Mouse (Mus musculus): Measurements from ENCODE around the gene Ush2a.

Gene Ush2a

DNA sequence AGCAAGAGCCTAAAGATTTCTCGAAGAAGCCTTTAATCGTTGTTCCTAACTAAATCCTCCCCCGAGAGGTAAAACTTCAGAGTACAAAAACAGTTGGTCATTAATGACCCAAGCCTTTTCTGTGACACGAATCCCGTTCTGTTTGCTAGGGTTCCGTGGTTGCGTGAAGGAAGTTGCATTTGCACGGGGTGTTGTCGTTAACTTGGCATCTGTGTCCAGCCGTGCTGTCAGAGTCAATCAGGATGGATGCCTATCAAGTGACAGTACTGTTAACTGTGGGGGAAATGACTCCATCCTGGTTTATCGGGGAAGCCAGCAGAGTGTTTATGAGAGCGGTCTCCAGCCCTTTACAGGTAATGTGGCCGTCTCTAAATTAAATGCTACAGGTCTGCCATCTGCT lies 287.9 kb downstream of the Ush2a start:
- no peak for DNase-seq (ENCODE audit: low read depth, low spot score)
- H3K27me3 ChIP-seq (ENCODE audit: control insufficient read depth, insufficient read depth, low read length, poor library complexity, severe bottlenecking): no peaks in the 10 kb centered on the region

DNA sequence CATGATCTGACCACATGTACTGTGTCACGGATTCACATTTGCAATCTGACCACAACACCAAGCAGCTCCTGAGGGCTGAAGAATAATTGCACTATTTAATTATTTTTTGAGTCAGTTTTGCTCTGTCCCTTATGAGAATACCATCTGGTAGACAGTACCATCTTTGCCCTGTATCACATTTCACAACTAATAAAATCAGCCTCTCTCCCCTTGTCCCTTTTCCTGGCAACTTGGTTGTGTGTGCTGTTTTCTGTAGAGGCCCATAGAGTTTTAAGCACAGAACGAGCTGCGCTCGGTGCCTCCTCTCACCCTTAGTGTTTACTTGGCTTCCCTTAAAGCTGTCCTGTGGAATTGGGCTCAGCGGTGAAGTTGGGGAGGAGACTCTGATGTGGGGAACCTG lies 290.0 kb downstream of the Ush2a start:
- Histone ChIP-seq H3K27me3 (ENCODE audit: control insufficient read depth, insufficient read depth, low read length, poor library complexity, severe bottlenecking) (no peaks in the 10 kb centered on the region), H3K36me3 (ENCODE audit: control insufficient read depth, insufficient read depth, low read length, poor library complexity, severe bottlenecking) (no peaks in the 10 kb centered on the region)
- no peak for DNase-seq (ENCODE audit: low read depth, low spot score)

More for the DNA sequence above, 287.9 kb downstream of the Ush2a start:
- no peaks in the 10 kb centered on the region for H3K36me3 ChIP-seq (ENCODE audit: control insufficient read depth, insufficient read depth, low read length, poor library complexity, severe bottlenecking)

DNA sequence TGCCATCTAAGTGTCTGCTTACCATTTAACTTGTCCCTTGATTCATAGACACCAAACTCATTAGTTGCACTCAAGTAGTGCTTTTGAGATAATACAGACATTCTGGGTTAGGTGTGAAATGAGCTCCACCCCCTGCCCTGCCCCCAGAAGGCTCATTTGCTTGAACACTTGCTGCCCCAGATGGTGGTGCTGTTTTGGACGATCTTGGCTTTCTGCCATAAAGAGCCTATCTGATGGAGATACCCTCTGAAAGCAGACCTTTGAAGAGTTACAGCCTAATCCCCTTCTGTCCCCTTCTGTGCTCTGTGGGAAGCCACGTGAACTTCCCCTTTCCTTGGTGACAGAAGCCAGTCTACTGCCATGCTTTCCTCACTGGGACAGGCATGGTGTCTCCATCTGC lies 297.1 kb downstream of the Ush2a start:
- Histone ChIP-seq H3K36me3 (ENCODE audit: control insufficient read depth, insufficient read depth, low read length, poor library complexity, severe bottlenecking) (no peaks in the 10 kb centered on the region), H3K27me3 (ENCODE audit: control insufficient read depth, insufficient read depth, low read length, poor library complexity, severe bottlenecking) (no peaks in the 10 kb centered on the region)
- DNase-seq (ENCODE audit: low read depth, low spot score): no peak

DNA sequence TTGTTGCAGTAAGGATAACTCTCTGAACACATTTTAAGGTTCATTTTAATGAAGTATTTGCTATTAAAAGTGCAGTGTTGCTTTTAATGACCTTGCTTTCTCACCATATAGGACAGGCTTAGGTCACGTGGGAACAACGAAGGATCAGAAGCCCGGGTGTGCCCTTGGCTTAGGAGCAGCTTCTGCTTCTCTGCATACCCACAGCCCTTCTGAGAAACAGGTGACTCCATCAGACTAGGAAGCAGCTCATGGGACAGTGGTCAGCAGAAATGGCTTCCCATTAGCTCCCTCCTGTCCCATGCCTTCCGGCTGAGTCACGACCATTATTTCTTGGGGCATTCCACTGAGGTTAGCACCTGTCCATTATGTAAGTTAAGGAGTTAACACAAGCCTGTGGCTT lies 304.4 kb downstream of the Ush2a start:
- H3K27me3 ChIP-seq (ENCODE audit: control insufficient read depth, insufficient read depth, low read length, poor library complexity, severe bottlenecking): no peaks in the 10 kb centered on the region
- H3K36me3 ChIP-seq (ENCODE audit: control insufficient read depth, insufficient read depth, low read length, poor library complexity, severe bottlenecking): no peaks in the 10 kb centered on the region
- DNase-seq (ENCODE audit: low read depth, low spot score): no peak

DNA sequence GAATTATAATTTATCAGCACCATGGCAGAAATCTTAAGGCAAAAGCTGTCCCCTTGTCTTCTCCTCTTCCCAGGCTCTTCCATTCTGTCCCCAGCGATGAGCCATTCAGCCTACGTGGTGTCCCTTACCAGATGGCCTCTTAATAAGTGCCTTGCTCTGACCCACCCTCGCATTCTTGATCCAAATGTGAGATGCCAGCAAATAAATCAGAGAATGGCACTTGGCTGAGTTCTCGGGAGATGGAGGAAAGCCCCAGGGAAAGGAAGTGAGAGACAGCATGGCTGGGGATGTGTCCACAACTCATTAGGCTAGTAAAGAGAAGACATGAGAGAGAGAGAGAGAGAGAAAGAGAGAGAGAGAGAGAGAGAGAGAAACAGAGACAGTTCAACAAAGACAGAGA lies 305.7 kb downstream of the Ush2a start:
- H3K27me3 ChIP-seq (ENCODE audit: control insufficient read depth, insufficient read depth, low read length, poor library complexity, severe bottlenecking): no peaks in the 10 kb centered on the region
- no peaks in the 10 kb centered on the region for H3K36me3 ChIP-seq (ENCODE audit: control insufficient read depth, insufficient read depth, low read length, poor library complexity, severe bottlenecking)
- DNase-seq (ENCODE audit: low read depth, low spot score): no peak

DNA sequence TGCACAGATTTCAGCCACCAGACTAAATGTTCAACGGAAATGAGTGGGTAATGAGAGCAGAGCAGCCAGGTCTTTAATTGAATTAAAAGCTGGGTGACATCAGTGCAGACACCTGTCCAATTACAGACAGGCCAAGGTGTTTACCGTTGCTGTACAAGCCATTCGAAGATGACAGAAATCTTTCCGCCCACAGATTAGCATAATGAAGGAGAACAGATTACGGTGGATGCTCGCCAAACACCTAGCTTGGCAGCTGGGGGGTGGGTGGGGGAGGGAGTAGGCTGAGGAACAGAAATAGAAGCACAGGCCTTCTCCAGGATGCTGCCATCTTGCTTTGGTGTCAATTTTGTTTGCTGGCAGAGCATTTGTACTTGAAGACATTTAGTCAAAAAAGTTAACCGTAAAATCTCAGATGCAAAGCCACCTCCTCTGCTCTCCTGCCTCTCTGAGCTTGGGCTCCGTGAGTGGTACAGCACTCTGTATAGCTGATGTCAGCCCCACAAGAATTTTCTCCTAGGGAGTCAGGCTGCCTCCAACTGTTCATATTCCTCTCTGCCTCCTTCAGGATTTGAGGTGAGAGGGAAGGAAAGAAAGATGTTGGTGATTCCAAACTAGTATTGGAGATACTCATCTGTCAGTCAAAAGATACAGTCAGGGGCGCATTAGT lies 306.6 kb downstream of the Ush2a start:
- no peak for DNase-seq (ENCODE audit: low read depth, low spot score)
- Histone ChIP-seq H3K27me3 (ENCODE audit: control insufficient read depth, insufficient read depth, low read length, poor library complexity, severe bottlenecking) (no peaks in the 10 kb centered on the region), H3K36me3 (ENCODE audit: control insufficient read depth, insufficient read depth, low read length, poor library complexity, severe bottlenecking) (no peaks in the 10 kb centered on the region)

DNA sequence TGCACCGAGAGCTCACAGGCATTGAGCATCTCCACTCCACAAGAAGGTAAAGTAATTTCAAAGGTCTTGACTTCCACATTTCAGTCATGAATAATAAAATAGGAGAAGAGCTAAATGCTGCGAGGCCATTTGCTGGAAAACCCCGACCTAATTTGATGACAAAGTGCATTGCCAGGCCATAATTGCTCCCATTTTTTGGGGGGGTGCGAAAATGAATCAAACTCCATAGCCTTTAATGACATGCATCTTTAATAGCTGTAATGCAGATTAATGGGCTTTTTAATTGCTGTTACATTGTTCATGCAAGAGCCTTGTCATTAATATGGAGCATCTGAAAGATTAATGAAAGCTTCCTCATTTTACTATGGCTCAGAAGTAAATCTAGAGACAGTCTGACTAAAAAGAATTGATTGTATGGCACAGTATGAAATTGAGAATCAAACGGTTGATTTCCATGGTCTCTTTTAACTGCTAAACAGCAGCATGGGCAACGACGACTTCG lies 314.5 kb downstream of the Ush2a start:
- H3K36me3 ChIP-seq (ENCODE audit: control insufficient read depth, insufficient read depth, low read length, poor library complexity, severe bottlenecking): no peaks in the 10 kb centered on the region
- H3K27me3 ChIP-seq (ENCODE audit: control insufficient read depth, insufficient read depth, low read length, poor library complexity, severe bottlenecking): no peaks in the 10 kb centered on the region
- DNase-seq (ENCODE audit: low read depth, low spot score): no peak

DNA sequence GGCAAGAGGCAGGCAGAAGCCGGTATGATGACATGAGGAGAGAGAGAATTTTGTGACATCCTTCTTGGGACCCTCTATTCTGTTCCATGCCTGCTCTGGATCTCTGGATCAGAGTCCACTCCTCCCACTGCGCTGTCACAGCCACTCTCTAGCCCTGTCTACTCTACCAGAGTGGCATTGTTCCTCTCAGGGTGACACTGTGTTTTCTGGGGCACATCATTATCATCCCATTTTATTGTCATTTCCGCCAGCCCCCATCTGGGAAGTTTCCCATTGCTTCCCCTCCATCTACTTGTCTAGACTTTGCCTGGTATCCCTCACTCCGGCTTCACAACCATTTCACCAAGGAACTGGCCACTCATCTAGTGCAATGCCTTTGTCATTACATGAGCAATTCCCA lies 315.6 kb downstream of the Ush2a start:
- Histone ChIP-seq H3K27me3 (ENCODE audit: control insufficient read depth, insufficient read depth, low read length, poor library complexity, severe bottlenecking) (no peaks in the 10 kb centered on the region), H3K36me3 (ENCODE audit: control insufficient read depth, insufficient read depth, low read length, poor library complexity, severe bottlenecking) (no peaks in the 10 kb centered on the region)
- no peak for DNase-seq (ENCODE audit: low read depth, low spot score)

DNA sequence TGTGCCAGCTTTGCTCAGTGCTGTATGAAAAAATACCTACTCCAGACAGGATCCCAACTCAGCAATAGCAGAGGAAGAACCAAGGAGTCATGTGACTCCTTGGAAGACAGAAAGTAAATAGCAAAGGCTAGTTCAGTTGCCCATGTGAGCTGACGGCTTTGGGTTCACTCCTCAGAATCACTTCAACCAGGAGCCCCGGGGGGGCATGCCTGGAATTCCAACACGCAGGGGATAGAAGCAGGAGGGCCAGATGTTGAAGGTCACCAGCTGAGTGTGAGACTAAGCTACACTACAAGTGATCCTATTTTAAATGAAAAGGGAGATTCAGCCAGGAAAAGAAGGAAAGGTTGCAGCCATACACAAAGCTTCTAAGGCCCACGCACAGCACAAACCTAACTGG lies 319.3 kb downstream of the Ush2a start:
- no peaks in the 10 kb centered on the region for H3K36me3 ChIP-seq (ENCODE audit: control insufficient read depth, insufficient read depth, low read length, poor library complexity, severe bottlenecking)
- DNase-seq (ENCODE audit: low read depth, low spot score): no peak

DNA sequence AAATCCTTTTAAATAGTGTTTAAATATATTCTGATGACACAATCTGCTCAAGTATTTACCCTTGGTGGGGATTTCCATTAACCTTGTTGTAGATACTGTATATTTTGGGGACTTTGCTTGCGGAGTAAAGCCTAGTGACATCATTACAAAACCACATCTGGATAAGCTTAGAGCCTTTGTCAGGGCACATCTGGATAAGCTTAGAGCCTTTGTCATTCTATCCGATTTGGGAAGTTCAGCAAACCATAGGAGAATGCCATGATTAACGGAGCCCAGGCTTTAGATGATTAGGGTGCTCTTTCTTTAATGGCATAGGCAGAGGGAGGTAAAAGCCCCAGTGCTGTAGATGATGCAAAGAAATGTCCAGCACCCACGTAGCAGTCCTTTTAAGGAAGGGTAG lies 333.4 kb downstream of the Ush2a start:
- H3K27me3 ChIP-seq (ENCODE audit: control insufficient read depth, insufficient read depth, low read length, poor library complexity, severe bottlenecking): no peaks in the 10 kb centered on the region
- no peak for DNase-seq (ENCODE audit: low read depth, low spot score)
- no peaks in the 10 kb centered on the region for H3K36me3 ChIP-seq (ENCODE audit: control insufficient read depth, insufficient read depth, low read length, poor library complexity, severe bottlenecking)

More for the DNA sequence above, 319.3 kb downstream of the Ush2a start:
- H3K27me3 ChIP-seq (ENCODE audit: control insufficient read depth, insufficient read depth, low read length, poor library complexity, severe bottlenecking): no peaks in the 10 kb centered on the region

DNA sequence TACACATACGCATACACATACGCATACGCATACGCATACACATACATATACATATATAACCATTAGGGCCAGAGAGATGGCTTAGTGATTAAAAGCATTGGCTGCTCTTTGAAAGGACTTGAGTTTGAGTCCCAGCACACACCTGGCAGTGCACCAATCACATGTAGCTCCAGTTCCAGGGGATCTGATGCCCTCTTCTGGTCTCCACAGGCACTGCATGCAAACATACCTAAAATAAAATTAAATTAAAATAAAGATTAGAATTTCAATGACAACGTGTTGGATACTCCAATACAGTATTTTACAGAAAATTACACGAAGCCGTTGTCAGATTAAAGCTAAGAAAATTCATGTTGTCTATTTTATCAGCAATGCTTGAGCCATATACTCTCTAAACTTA lies 336.2 kb downstream of the Ush2a start:
- no peaks in the 10 kb centered on the region for H3K36me3 ChIP-seq (ENCODE audit: control insufficient read depth, insufficient read depth, low read length, poor library complexity, severe bottlenecking)
- no peak for DNase-seq (ENCODE audit: low read depth, low spot score)
- H3K27me3 ChIP-seq (ENCODE audit: control insufficient read depth, insufficient read depth, low read length, poor library complexity, severe bottlenecking): no peaks in the 10 kb centered on the region

DNA sequence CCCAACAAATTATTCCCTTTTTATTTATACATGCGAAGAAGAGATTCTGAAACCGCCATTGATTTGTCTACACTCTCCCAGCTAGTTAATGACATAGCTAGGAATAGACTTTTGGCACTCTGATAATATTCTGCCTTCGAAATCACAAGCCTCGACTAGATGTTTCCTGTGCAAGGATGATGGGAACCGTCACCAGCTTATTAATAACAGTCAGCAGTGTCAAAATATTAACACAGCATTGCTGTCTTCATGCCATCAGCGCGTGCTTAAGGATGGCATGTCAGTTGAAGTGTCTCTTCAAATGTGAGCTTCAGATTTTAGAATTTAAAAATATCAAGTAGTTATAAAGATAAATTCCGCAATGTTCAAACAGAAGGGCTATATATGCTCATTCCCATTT lies 337.3 kb downstream of the Ush2a start:
- H3K27me3 ChIP-seq (ENCODE audit: control insufficient read depth, insufficient read depth, low read length, poor library complexity, severe bottlenecking): no peaks in the 10 kb centered on the region

DNA sequence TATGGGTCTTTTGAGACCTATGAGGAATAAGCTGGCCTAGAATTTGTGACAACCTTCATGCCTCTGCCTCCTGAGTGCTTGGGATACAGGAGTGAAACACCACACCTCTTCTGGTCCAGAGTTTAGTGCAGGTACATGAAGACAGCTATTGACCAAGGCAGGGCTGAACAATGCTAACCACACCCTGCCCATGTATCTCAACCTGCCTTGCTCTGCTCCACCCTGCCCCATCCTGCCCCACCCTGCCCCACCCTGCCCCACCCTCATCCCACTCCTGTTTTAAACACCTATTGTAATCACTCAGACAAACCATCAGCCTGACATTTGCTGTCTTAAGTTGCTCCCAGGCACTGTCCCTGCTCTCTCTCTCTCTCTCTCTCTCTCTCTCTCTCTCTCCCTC lies 344.6 kb downstream of the Ush2a start:
- H3K36me3 ChIP-seq (ENCODE audit: control insufficient read depth, insufficient read depth, low read length, poor library complexity, severe bottlenecking): no peaks in the 10 kb centered on the region
- DNase-seq (ENCODE audit: low read depth, low spot score): no peak
- no peaks in the 10 kb centered on the region for H3K27me3 ChIP-seq (ENCODE audit: control insufficient read depth, insufficient read depth, low read length, poor library complexity, severe bottlenecking)

More for the DNA sequence above, 337.3 kb downstream of the Ush2a start:
- no peaks in the 10 kb centered on the region for H3K36me3 ChIP-seq (ENCODE audit: control insufficient read depth, insufficient read depth, low read length, poor library complexity, severe bottlenecking)
- DNase-seq (ENCODE audit: low read depth, low spot score): no peak

DNA sequence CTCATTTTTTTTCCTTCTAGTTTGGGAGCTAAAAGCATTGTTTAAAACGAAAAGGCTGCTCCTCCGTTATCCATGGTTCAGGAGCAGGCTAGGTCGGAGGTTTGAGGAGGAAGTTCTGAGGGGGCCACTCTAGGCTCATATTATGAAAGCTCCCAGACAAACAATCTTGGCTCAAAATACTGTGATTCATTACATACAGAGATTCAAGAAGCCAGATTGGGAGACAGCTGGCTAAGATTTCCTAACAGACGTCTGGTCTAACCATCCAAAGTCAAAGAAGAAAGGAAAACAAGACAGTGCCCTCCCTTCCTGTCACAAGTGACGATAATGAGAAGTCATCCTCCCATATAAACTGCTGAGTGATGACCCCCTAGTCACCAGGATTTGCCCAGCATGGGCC lies 354.7 kb downstream of the Ush2a start:
- no peak for DNase-seq (ENCODE audit: low read depth, low spot score)
- no peaks in the 10 kb centered on the region for H3K36me3 ChIP-seq (ENCODE audit: control insufficient read depth, insufficient read depth, low read length, poor library complexity, severe bottlenecking)
- H3K27me3 ChIP-seq (ENCODE audit: control insufficient read depth, insufficient read depth, low read length, poor library complexity, severe bottlenecking): no peaks in the 10 kb centered on the region

DNA sequence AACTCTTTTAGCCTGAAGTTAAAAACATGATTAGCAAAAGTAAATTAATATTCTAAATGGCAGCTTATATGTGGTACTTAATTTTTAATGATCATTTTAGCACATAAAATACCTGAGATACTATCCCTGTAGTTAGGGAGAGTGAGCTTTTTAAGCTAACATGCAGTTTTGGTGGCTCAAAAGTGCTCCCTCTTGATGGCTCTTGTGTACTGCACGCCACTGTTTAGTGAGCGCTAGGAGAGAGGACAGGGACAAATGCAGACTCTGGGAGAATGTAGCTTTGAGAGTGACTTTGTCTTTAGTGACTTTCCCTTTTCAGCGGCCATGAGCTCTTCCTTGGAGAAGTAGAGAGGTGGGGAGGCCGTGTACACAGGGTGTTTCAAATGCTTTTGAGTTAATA lies 371.9 kb downstream of the Ush2a start:
- Histone ChIP-seq H3K36me3 (ENCODE audit: control insufficient read depth, insufficient read depth, low read length, poor library complexity, severe bottlenecking) (no peaks in the 10 kb centered on the region), H3K27me3 (ENCODE audit: control insufficient read depth, insufficient read depth, low read length, poor library complexity, severe bottlenecking) (no peaks in the 10 kb centered on the region)
- DNase-seq (ENCODE audit: low read depth, low spot score): no peak

DNA sequence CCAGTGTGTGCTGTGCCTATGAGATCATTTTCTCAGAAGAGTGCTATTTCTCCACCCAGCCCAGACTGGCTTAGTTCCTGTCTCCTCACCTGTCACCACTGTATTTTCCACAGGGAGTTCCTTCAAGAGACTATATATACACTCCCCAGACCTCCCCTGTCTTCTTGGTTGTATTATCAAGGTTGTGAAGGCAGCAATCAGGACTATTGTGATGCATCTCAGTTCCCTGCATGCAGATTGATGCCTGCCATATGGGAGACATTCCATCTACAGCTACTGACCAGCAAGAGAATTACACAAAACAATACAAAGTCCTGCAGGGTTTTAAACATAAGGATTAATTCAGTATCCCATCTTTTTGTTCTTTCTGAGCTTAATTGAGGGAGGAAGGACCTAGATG lies 377.8 kb downstream of the Ush2a start:
- H3K27me3 ChIP-seq (ENCODE audit: control insufficient read depth, insufficient read depth, low read length, poor library complexity, severe bottlenecking): no peaks in the 10 kb centered on the region
- DNase-seq (ENCODE audit: low read depth, low spot score): no peak
- no peaks in the 10 kb centered on the region for H3K36me3 ChIP-seq (ENCODE audit: control insufficient read depth, insufficient read depth, low read length, poor library complexity, severe bottlenecking)

Data from splenic B cell, adult 2 months (primary cell).